Mouse (Mus musculus) neural tube, embryonic 13.5 days (tissue): ENCODE measurements around the gene Grm2. TPM values are rescaled to one million over a fixed set of nuclear protein-coding genes. Genes with fewer than 3 reads are reported as not detected.

Experiments used
- ATAC-seq: fragments of 200-750 bp; cut with Nextera tagmentation; 2 replicates; pipeline ENCODE4 v1.8.0; 2017; ENCODE audit warnings: low read depth, mild to moderate bottlenecking, moderate TSS enrichment, moderate library complexity
- H3K27ac ChIP-seq: fragments of 300-500 bp; sonication (generic); replicated peaks from 2 replicates; pipeline ENCODE4 v1.5.1; 2015; ENCODE audit warnings: moderate library complexity, mild to moderate bottlenecking, inconsistent platforms
- H3K27me3 ChIP-seq: fragments of 300-500 bp; sonication (generic); 2 replicates; pipeline ENCODE4 v1.6.1; 2015; ENCODE audit warnings: mild to moderate bottlenecking, inconsistent platforms
- H3K36me3 ChIP-seq: fragments of 300-500 bp; sonication (generic); 2 replicates; pipeline ENCODE4 v1.6.1; 2015; ENCODE audit warnings: mild to moderate bottlenecking, inconsistent platforms
- H3K4me1 ChIP-seq: fragments of 300-500 bp; sonication (generic); replicated peaks from 2 replicates; pipeline ENCODE4 v1.6.1; 2015; ENCODE audit warnings: inconsistent platforms
- H3K4me2 ChIP-seq: fragments of 300-500 bp; sonication (generic); 2 replicates; pipeline ENCODE4 v1.6.1; 2015; ENCODE audit warnings: inconsistent platforms, mild to moderate bottlenecking, moderate library complexity
- H3K4me3 ChIP-seq: fragments of 300-500 bp; sonication (generic); 2 replicates; pipeline ENCODE4 v1.5.1; 2015; ENCODE audit warnings: mild to moderate bottlenecking, inconsistent platforms
- H3K9ac ChIP-seq: fragments of 300-500 bp; sonication (generic); 2 replicates; pipeline ENCODE4 v1.6.1; 2015; ENCODE audit warnings: moderate library complexity, mild to moderate bottlenecking, inconsistent platforms
- H3K9me3 ChIP-seq: fragments of 300-500 bp; sonication (generic); 2 replicates; pipeline ENCODE4 v1.6.1; 2016; ENCODE audit warnings: inconsistent platforms
- WGBS: fragments of 180-500 bp; shearing (Covaris S2); methylation state at CpG from one replicate; pipeline ENCODE4 v1.1.7; 2015; 5-methylcytosine and 5-hydroxymethylcytosine counted together
- polyA plus RNA-seq: library from polyadenylated mRNA; unstranded; fragments of >200 nt; fragmentation: Nextera tagmentation; extraction: Ambion mirVana; gene quantifications from 2 replicates; pipeline ENCODE4 v1.2.1, GENCODE M21; 2015

The Grm2 gene
- polyA plus RNA-seq, 1 experiment from 2014 or later, result 3.5 TPM

DNA sequence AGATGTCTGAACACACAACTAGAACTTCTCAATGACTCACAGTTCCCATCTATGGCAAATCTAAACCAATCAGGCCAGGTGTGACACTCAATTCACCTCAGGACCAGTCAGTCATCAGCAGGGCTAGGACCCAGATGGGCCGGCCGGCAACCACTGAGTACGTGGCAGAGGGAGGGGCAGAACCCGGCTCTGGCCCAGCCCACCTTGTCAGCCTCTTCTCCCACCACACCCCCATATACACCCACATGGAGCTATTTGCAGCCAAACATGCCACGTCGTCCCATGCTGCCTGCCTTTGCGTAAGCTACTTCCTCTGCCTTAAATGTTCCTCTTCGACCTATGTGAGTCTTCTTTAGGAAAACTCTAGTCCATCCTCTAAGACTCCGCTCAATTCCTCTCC is 20.1 kb upstream of the Grm2 start:
- H3K4me2 ChIP-seq, result no peak overlapping the region
- no peak overlapping the region for H3K4me3 ChIP-seq
- H3K27me3 ChIP-seq, result no peaks in the 10 kb centered on the region
- H3K4me1 ChIP-seq, result no peaks in the 10 kb centered on the region
- peaks cover 62% of the 10 kb centered on the region for H3K36me3 ChIP-seq
- no peak for ATAC-seq
- no peak overlapping the region for H3K9ac ChIP-seq
- H3K27ac ChIP-seq, result no peak overlapping the region
- WGBS, result 80% methylated on average over 9 of the region's 9 CpGs
- H3K9me3 ChIP-seq, result no peaks in the 10 kb centered on the region

DNA sequence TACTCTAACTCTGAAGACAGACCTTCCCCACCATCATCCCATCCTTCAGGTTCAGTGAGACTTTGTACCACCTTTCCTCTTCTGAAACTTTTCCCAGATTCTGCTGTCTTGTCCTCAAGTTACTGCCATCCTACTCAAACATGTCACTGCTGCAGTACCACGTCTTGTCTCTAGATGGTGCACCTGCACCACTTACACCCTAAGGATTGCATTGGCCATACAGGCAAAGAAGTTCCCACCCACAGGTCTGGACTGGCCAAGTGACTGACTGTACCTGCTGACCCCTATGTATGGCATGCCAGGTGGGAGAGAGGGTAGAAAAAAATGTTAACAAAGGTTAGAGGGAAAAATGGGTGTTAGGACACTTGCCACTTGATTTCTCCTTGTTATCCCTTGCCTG is 19.6 kb upstream of the Grm2 start:
- H3K27ac ChIP-seq, result no peak overlapping the region
- H3K27me3 ChIP-seq, result no peaks in the 10 kb centered on the region
- WGBS, result 0% methylated on average over 1 of the region's 1 CpGs
- no peaks in the 10 kb centered on the region for H3K4me1 ChIP-seq
- ATAC-seq, result peak; percentile 68; the same call in 1 of the 2 replicates
- no peaks in the 10 kb centered on the region for H3K9me3 ChIP-seq
- no peak overlapping the region for H3K4me2 ChIP-seq
- H3K9ac ChIP-seq, result no peak overlapping the region
- H3K36me3 ChIP-seq, result peaks cover 62% of the 10 kb centered on the region
- no peak overlapping the region for H3K4me3 ChIP-seq

DNA sequence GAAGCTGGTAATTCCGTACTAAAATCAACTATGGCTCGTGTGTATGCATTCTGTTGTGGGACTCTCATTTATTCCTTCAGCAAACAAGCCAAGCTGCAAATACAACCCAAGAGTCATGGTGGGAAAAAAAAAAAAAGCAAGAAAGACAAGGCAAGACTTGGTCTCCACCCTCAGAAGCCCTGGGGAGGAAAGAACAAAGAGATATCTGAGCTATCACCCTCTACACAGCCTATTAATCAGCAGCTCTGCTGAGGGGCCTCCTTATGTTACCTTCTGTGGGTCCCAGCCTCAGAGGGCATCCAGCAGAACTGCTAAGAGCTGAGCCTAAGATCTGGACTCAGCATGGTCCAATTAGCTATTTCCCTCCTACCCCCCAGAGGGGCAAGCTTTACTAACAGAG is 18.0 kb upstream of the Grm2 start:
- no peak for ATAC-seq

DNA sequence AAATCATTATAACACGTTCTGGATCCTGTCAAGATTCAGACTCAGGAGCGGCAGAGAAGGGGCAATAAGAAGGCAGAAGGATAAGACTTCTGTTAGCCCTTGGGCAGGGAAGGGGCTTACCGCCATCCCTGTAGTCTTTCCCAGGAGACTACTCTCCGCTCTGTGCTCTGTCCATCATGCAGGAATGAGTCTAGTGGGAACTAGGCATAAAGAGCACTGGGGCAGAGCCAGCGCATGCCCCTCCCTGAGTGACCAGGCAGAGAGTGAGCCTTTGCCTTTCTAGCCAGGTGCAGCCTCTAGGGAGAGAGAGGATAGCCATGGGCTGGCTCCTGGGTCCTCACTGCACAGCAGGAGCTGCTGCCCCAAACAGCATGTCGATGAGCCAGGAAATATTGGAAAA is 9.0 kb upstream of the Grm2 start:
- no peaks in the 10 kb centered on the region for H3K27me3 ChIP-seq
- ATAC-seq, result peak; percentile 52; the same call in 1 of the 2 replicates
- H3K4me1 ChIP-seq, result peaks cover 25% of the 10 kb centered on the region
- peaks cover 48% of the 10 kb centered on the region for H3K36me3 ChIP-seq
- peak overlapping the region; percentile 74 for H3K27ac ChIP-seq
- no peaks in the 10 kb centered on the region for H3K9me3 ChIP-seq
- WGBS, result 47% methylated on average over 6 of the region's 6 CpGs
- H3K4me3 ChIP-seq, result no peak overlapping the region
- H3K9ac ChIP-seq, result peak overlapping the region; percentile 31; the same call in 1 of the 2 replicates
- peak overlapping the region; percentile 11; the same call in 1 of the 2 replicates for H3K4me2 ChIP-seq

More for the DNA sequence above, 18.0 kb upstream of the Grm2 start:
- WGBS, result 100% methylated on average over 2 of the region's 2 CpGs
- Histone ChIP-seq H3K9me3 (no peaks in the 10 kb centered on the region), H3K36me3 (peaks cover 60% of the 10 kb centered on the region), H3K27ac (no peak overlapping the region), H3K4me3 (no peak overlapping the region), H3K4me1 (no peaks in the 10 kb centered on the region), H3K4me2 (no peak overlapping the region), H3K9ac (no peak overlapping the region), H3K27me3 (no peaks in the 10 kb centered on the region)

DNA sequence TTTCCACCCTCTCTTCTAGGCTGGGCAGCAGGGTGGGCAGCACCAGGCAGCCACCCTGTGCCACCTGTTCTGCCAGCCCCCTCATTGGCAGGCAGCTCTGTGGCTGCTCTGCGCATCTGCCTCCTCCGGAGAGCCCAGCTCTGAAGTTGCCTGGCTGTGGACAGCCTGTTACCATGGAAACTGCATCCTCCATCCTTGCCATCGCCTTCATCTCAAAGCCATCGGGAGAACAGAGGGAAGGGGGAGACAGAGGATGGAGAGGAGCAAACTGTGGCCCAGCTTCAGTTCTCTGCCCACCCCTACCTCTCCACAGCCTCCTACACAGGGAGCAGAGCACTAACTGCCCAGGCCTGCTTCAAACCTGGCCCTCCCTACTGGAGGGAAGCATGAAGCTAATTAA is 8.6 kb upstream of the Grm2 start:
- WGBS, result 21% methylated on average over 4 of the region's 4 CpGs
- Histone ChIP-seq H3K4me2 (peak overlapping the region; percentile 11; the same call in 1 of the 2 replicates), H3K9me3 (no peaks in the 10 kb centered on the region), H3K4me1 (peaks cover 25% of the 10 kb centered on the region), H3K36me3 (peaks cover 49% of the 10 kb centered on the region), H3K27ac (peak overlapping the region; percentile 74), H3K27me3 (no peaks in the 10 kb centered on the region), H3K9ac (peak overlapping the region; percentile 31; the same call in 1 of the 2 replicates), H3K4me3 (no peak overlapping the region)
- ATAC-seq, result peak; percentile 73

DNA sequence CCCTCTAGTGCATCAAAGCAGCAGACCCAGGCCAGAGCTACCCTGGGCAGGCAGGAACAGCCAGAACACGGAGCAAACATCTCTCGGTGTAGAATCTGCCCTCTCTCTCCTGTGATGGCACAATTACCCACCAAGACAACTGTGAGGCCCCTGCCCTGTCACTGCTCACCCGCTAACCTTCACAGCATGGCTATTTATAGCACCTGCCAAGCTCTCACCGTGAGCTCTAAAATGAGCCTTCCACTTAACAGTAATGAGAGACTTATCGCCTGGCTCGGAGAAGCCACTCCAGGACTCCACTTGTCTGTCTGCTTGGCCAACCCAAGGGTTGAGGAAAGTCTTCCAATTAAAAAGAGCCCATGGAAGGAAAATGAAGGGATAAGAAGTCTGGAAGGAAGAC is 7.3 kb upstream of the Grm2 start:
- Histone ChIP-seq H3K4me1 (peaks cover 25% of the 10 kb centered on the region), H3K4me2 (no peak overlapping the region), H3K27me3 (no peaks in the 10 kb centered on the region), H3K4me3 (no peak overlapping the region), H3K9ac (no peak overlapping the region), H3K27ac (no peak overlapping the region), H3K9me3 (no peaks in the 10 kb centered on the region), H3K36me3 (peaks cover 52% of the 10 kb centered on the region)
- 72% methylated on average over 6 of the region's 6 CpGs for WGBS
- ATAC-seq, result no peak

DNA sequence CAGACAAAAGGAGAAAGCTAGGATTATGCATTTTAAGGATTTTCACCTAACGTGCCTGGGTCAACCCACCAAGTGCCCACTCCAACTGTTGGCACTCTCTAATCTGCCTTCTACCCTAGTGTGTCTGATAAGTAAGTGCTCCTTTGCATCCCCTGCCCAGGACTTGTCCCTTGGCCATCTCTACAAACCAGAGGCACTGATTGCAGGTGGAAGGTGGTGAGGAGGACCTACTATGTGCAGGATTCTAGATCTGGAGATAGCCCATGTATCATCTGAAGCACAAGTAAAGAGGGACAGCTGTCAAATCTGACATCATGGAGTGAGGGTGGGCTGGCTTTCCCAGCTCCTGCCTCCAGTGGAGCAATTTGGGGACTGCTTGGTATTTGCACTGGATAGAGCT is 4.1 kb upstream of the Grm2 start:
- peaks cover 39% of the 10 kb centered on the region for H3K4me1 ChIP-seq
- no peak overlapping the region for H3K9ac ChIP-seq
- H3K4me2 ChIP-seq, result no peak overlapping the region
- H3K4me3 ChIP-seq, result no peak overlapping the region
- ATAC-seq, result no peak
- no peaks in the 10 kb centered on the region for H3K9me3 ChIP-seq
- H3K36me3 ChIP-seq, result peaks cover 44% of the 10 kb centered on the region
- peaks cover 8% of the 10 kb centered on the region for H3K27me3 ChIP-seq
- WGBS, result 85% methylated on average over 1 of the region's 1 CpGs
- H3K27ac ChIP-seq, result no peak overlapping the region

DNA sequence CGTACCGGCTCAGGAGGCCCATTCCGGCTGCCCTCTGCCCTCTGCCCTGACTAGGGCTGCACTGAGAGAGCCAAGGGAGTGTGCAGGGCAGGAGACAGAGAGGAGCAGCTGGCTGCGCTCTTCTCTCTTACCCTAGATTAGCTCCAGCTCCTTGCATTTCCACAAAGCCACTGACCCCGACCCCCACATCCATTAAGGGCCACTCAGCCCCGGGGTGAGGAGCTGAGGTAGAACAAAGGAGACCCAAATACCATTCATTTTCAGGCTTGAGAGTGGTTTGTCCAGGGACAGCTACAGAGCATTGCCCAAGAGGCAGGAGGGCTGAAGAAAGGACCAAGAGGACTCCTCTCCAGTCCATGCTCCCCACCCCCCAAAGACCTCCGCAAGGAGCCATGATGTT is 3.6 kb upstream of the Grm2 start:
- Histone ChIP-seq H3K9me3 (no peaks in the 10 kb centered on the region), H3K4me1 (peaks cover 35% of the 10 kb centered on the region), H3K27ac (no peak overlapping the region), H3K4me3 (no peak overlapping the region), H3K4me2 (no peak overlapping the region), H3K9ac (no peak overlapping the region), H3K27me3 (peaks cover 13% of the 10 kb centered on the region), H3K36me3 (peaks cover 44% of the 10 kb centered on the region)
- 35% methylated on average over 7 of the region's 7 CpGs for WGBS
- ATAC-seq, result no peak

DNA sequence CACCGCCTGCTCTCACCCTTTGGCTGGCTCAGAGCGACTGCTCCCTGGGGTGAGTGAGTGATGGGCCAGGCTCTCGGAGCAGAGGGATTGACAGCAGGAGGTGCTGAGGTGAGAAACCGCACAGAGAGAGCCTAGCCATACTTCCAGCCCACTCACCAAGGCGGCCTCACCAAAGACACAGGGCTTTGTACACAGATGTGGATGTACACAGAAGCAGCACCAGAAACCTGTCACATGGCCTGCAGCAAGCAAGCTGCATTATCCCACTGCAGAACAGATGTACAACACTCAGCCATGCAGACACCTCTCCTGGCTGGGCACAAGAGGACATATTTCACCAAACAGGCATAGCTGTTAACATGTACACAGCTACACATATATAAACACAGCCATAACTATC is 1.7 kb upstream of the Grm2 start:
- H3K27me3 ChIP-seq, result peaks cover 23% of the 10 kb centered on the region
- H3K36me3 ChIP-seq, result peaks cover 44% of the 10 kb centered on the region
- H3K9me3 ChIP-seq, result no peaks in the 10 kb centered on the region
- H3K9ac ChIP-seq, result no peak overlapping the region
- no peak overlapping the region for H3K27ac ChIP-seq
- no peak overlapping the region for H3K4me2 ChIP-seq
- no peak overlapping the region for H3K4me3 ChIP-seq
- peaks cover 28% of the 10 kb centered on the region for H3K4me1 ChIP-seq
- WGBS, result 36% methylated on average over 5 of the region's 5 CpGs
- no peak for ATAC-seq

DNA sequence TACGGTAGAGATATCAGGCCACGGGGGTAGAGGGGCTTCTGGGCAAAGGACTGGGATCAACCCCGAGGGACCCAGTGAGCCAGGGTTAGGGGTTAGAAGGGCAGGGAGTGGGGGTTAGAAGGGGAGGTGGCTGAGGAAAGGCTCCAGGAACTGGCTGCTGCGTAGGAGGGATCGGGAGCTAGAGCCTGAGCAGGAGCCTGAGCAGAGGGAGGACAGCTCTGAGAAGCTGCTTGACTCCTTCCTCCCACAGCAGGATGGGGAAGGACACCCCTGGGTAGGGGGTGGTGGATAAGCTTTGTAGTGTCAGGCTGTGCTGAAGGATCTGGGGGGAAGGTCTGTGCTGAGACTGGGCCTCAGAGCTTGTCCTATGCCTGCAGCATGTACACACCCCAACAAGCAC is 938 bp upstream of the Grm2 start:
- ATAC-seq, result no peak
- H3K27ac ChIP-seq, result no peak overlapping the region
- no peak overlapping the region for H3K9ac ChIP-seq

DNA sequence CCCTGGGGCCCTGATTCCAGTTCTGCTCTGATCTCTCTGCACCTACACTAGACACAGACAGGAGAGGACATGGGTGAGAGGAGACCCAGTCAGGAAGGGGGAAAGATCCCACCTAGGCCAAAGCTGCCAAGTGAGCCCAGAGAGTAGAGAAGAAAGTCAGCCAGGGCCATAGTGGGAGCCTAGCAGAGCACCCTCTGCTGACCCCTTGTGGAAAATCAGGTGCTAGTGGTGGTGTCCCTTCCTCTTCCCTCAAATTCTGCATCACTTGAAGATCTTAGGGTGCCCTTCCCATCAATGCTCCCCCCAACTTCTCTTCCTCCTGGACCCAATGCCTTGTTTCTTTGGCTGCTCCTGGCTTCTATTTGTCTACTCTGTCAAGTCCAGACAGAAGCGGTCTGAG is 3.2 kb downstream of the Grm2 start:
- Histone ChIP-seq H3K4me2 (no peak overlapping the region), H3K9me3 (no peaks in the 10 kb centered on the region), H3K9ac (no peak overlapping the region), H3K36me3 (no peaks in the 10 kb centered on the region), H3K27me3 (peaks cover 23% of the 10 kb centered on the region), H3K4me3 (no peak overlapping the region), H3K27ac (no peak overlapping the region), H3K4me1 (peaks cover 27% of the 10 kb centered on the region)
- no peak for ATAC-seq
- 74% methylated on average over 1 of the region's 1 CpGs for WGBS

More for the DNA sequence above, 938 bp upstream of the Grm2 start:
- Histone ChIP-seq H3K4me2 (peak overlapping the region; percentile 84; the same call in 1 of the 2 replicates), H3K4me1 (peaks cover 28% of the 10 kb centered on the region), H3K36me3 (peaks cover 36% of the 10 kb centered on the region), H3K4me3 (no peak overlapping the region), H3K27me3 (peaks cover 23% of the 10 kb centered on the region), H3K9me3 (no peaks in the 10 kb centered on the region)
- 37% methylated on average over 5 of the region's 5 CpGs for WGBS

DNA sequence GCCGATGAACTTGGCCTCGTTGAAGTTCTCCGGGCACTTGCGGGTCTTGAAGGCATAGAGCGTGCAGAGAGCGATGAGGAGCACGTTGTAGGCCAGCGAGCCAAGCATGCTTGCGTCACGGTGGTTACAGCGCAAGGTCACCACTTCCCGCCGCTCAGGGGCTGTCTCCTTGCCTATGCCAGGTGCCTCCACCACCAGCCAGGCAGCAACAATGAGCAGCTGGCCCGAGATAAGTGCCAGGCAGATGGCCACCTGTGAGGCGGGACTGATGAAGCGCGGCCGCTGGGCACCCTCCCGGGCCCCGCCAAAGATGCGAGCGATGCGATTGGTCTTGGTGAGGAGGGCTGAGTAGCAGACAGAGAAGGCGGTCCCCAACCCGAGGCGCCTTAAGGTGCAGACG is 8.7 kb downstream of the Grm2 start:
- ATAC-seq, result no peak
- 79% methylated on average over 27 of the region's 27 CpGs for WGBS
- H3K36me3 ChIP-seq, result no peaks in the 10 kb centered on the region

DNA sequence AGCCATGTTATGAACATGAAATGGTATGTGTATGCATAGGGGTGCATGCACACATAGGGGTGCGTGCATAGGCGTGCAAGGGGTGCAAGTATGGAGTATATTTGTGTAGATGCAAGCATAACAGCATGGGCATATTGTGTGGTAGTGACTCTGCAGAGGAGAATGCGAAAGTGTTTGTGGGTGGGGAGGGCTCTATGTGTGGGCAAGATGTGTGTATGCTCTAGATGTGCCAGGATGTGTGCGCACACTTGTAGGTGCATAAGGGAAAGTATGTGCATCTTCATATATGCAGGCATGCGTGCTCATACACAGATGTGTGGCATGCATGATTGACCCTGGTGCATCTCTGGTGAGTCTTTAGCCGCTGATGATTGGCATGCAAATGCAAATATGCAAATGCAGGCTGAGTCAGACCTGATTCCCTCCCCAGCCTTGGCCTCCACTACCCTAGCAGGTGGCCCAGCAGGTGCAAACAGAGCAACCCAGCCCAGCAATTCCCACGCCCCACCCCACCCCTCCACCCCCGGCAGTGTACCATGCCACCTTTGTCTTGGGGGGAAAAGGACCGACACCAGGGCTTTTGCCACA is 10.1 kb downstream of the Grm2 start:
- Histone ChIP-seq H3K4me3 (no peak overlapping the region), H3K9ac (no peak overlapping the region), H3K9me3 (no peaks in the 10 kb centered on the region), H3K27ac (no peak overlapping the region), H3K36me3 (no peaks in the 10 kb centered on the region), H3K27me3 (no peaks in the 10 kb centered on the region), H3K4me2 (no peak overlapping the region), H3K4me1 (no peaks in the 10 kb centered on the region)
- WGBS, result 72% methylated on average over 9 of the region's 9 CpGs
- no peak for ATAC-seq

More for the DNA sequence above, 8.7 kb downstream of the Grm2 start:
- H3K4me2 ChIP-seq, result no peak overlapping the region
- no peak overlapping the region for H3K9ac ChIP-seq
- H3K27ac ChIP-seq, result no peak overlapping the region
- H3K9me3 ChIP-seq, result no peaks in the 10 kb centered on the region
- H3K4me3 ChIP-seq, result no peak overlapping the region
- H3K4me1 ChIP-seq, result no peaks in the 10 kb centered on the region
- H3K27me3 ChIP-seq, result no peaks in the 10 kb centered on the region
